Mouse (Mus musculus): ENCODE results near the gene Stard3. TPM values are rescaled to one million over a fixed set of nuclear protein-coding genes. Genes with fewer than 3 reads are reported as not detected.
A peak's percentile ranks its signal among the peaks of the same experiment; 100 is the strongest.

Stard3 gene
- polyA plus RNA-seq, 1 experiment from 2014 or later = 54.5 TPM

DNA sequence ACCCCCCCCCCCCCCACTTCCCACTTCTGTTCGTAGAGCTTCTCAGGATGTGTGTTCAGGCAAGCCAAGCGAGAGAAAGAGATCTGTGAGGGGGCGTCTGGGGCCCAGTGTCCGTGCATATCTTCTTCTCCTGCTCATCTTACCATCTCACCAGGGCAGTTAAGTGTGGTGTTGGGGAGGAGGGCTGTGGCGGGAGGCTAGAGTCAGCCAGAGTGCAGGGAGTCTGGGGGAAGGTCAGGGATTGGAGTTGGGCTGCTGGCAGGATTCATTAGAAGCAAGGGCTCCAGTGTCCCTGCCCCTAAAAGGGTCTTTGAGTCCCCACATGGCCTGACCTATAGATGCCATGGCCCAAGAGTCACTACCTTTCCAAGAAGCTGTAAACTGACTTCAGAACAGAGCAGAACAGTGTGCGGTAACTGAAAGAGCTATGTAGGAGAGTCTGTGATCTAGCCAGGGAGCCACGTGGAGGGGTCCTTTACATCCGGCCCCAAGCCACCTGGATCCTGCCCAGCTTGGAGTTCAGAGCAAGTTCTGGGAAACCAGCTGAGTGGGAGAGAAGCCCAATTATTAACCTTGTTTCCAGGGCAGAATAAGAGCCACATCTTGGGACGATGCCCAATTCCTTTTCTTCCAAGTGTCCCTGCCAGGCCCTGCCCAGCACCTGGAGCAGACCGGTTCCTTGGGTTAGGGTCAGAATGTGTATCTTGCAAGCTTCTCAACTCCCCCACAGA is 34.9 kb upstream of the Stard3 start:
- Histone ChIP-seq H3K27ac (replicated peaks) (no peak overlapping the region), H3K36me3 (no peaks in the 10 kb centered on the region), H3K4me3 (no peak overlapping the region), H3K27me3 (ENCODE audit: low read depth, poor library complexity, severe bottlenecking) (peaks cover 100% of the 10 kb centered on the region), H3K4me1 (peaks cover 21% of the 10 kb centered on the region), H3K9me3 (replicated peaks) (no peaks in the 10 kb centered on the region)
- no peak for DNase-seq (ENCODE audit: low spot score)
- WGBS = 4% methylated on average over 10 of the region's 10 CpGs

GRCm38 (mm10) chr11:98323933-98324332 is 34.2 kb upstream of the Stard3 start:
- Histone ChIP-seq H3K9me3 (replicated peaks) (no peaks in the 10 kb centered on the region), H3K27ac (replicated peaks) (no peak overlapping the region), H3K27me3 (ENCODE audit: low read depth, poor library complexity, severe bottlenecking) (peaks cover 100% of the 10 kb centered on the region), H3K36me3 (no peaks in the 10 kb centered on the region), H3K4me3 (no peak overlapping the region), H3K4me1 (peaks cover 28% of the 10 kb centered on the region)
- under 1% methylated on average over 9 of the region's 9 CpGs for WGBS
- DNase-seq (ENCODE audit: low spot score) = peak; percentile 47

GRCm38 (mm10) chr11:98325191-98325820 is 32.9 kb upstream of the Stard3 start:
- no peak for DNase-seq (ENCODE audit: low spot score)
- H3K4me1 ChIP-seq = peaks cover 37% of the 10 kb centered on the region
- 4% methylated on average over 14 of the region's 14 CpGs for WGBS
- H3K9me3 ChIP-seq (replicated peaks) = no peaks in the 10 kb centered on the region
- H3K27me3 ChIP-seq (ENCODE audit: low read depth, poor library complexity, severe bottlenecking) = peaks cover 100% of the 10 kb centered on the region
- no peak overlapping the region for H3K27ac ChIP-seq (replicated peaks)
- H3K4me3 ChIP-seq = no peak overlapping the region
- no peaks in the 10 kb centered on the region for H3K36me3 ChIP-seq

- no peak overlapping the region for H3K27ac ChIP-seq (replicated peaks)
- peak; percentile 17 for DNase-seq (ENCODE audit: low spot score)
- no peaks in the 10 kb centered on the region for H3K9me3 ChIP-seq (replicated peaks)
- no peaks in the 10 kb centered on the region for H3K36me3 ChIP-seq
- no peak overlapping the region for H3K4me3 ChIP-seq
- H3K27me3 ChIP-seq (ENCODE audit: low read depth, poor library complexity, severe bottlenecking) = peaks cover 100% of the 10 kb centered on the region
- peaks cover 37% of the 10 kb centered on the region for H3K4me1 ChIP-seq
- WGBS = 2% methylated on average over 22 of the region's 22 CpGs
These were observed 32.3 kb upstream of the Stard3 start for GRCm38 (mm10) chr11:98325821-98326218.

- Histone ChIP-seq H3K36me3 (no peaks in the 10 kb centered on the region), H3K27me3 (ENCODE audit: low read depth, poor library complexity, severe bottlenecking) (peaks cover 100% of the 10 kb centered on the region), H3K9me3 (replicated peaks) (no peaks in the 10 kb centered on the region), H3K4me1 (peaks cover 33% of the 10 kb centered on the region), H3K27ac (replicated peaks) (no peak overlapping the region), H3K4me3 (peak overlapping the region; percentile 44)
- under 1% methylated on average over 19 of the region's 19 CpGs for WGBS
- DNase-seq (ENCODE audit: low spot score) = peak; percentile 44
These were observed 31.4 kb upstream of the Stard3 start for GRCm38 (mm10) chr11:98326741-98327135.

DNA sequence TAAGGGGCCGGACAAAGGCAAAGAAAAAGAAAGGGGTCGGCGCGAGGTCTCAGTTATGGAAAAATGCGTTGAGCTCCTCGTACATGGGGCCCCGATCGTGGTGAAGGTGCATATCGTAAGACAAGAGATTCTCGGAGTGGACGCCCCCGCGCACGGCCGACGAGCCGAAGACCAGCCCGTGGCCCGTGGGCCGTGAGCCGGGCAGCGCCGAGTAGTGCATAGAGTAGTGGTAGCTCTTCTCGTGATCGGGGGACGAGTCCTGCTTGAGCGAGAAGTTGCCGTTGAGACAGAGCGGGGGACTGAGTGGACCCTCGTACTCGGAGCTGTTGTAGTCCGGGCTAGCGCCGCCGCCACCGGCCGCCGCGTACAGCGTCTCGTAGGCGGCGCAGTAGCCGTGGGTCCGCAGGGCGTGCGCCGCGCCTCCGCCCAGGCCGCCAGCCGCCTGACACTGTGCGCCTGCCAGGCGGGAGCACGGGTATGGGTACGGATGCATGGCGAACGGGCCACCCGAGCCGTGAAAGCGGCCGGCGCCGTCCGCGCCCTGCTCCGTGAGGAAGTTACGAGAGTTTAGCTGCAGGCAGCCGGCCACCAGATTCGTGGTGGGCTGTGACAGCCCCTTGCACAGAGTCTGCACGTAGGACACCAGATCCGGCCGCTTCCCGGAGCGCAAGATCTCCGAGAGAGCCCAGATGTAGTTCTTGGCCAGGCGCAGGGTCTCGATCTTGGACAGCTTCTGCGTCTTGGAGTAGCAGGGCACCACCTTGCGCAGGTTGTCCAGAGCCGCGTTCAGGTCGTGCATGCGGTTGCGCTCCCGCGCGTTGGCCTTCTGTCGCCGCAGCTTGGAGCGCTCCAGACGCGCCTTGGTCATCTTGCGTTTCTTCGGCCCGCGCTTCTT is 30.8 kb upstream of the Stard3 start:
- H3K9me3 ChIP-seq (replicated peaks) = no peaks in the 10 kb centered on the region
- WGBS = under 1% methylated on average over 97 of the region's 97 CpGs
- H3K27me3 ChIP-seq (ENCODE audit: low read depth, poor library complexity, severe bottlenecking) = peaks cover 100% of the 10 kb centered on the region
- H3K4me1 ChIP-seq = peaks cover 33% of the 10 kb centered on the region
- no peak overlapping the region for H3K27ac ChIP-seq (replicated peaks)
- no peaks in the 10 kb centered on the region for H3K36me3 ChIP-seq
- peak; percentile 62 for DNase-seq (ENCODE audit: low spot score)
- peak overlapping the region; percentile 44 for H3K4me3 ChIP-seq

- peak; percentile 49 for DNase-seq (ENCODE audit: low spot score)
- Histone ChIP-seq H3K9me3 (replicated peaks) (no peaks in the 10 kb centered on the region), H3K4me1 (peaks cover 33% of the 10 kb centered on the region), H3K4me3 (peak overlapping the region; percentile 44), H3K27me3 (ENCODE audit: low read depth, poor library complexity, severe bottlenecking) (peaks cover 100% of the 10 kb centered on the region), H3K27ac (replicated peaks) (no peak overlapping the region), H3K36me3 (no peaks in the 10 kb centered on the region)
- under 1% methylated on average over 35 of the region's 35 CpGs for WGBS
These were observed 30.2 kb upstream of the Stard3 start for GRCm38 (mm10) chr11:98328031-98328370.

DNA sequence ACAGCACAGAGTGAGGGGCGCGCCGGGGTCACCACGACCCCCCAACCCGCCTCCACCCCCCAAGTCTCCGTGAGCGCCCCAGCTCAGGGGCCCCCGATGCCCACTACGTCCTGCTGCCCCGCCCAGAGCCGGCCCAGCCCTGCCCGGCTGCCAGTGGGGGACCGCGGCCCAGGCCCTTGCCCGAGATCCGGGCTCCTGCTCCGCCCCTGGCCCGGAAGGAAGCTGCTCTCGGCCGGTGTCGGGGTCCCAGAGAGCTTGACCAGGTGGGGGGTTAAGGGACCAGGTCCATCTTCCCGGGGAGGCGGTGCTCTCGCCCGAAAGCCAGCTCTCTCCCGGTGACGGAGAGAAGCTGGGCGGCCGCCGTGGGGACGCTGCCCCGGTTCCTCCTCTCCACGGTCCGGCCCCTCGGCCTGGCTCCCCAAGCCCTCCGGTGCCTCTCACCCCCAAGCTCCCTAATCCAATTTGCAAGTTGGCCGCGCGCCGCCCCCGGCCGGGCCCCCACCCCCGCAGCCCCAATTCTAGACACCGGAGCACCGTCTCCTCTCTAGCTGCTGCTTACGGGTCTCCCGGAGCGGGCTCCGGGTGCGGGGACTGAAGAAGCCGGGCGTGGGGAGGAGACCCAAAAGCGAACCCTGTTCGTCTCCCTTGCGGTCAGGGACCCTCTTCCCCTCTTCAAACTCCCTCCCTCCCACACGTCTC is 29.6 kb upstream of the Stard3 start:
- peak; percentile 55 for DNase-seq (ENCODE audit: low spot score)
- H3K27ac ChIP-seq (replicated peaks) = no peak overlapping the region
- no peaks in the 10 kb centered on the region for H3K36me3 ChIP-seq
- H3K4me3 ChIP-seq = peak overlapping the region; percentile 44
- peaks cover 33% of the 10 kb centered on the region for H3K4me1 ChIP-seq
- H3K9me3 ChIP-seq (replicated peaks) = no peaks in the 10 kb centered on the region
- H3K27me3 ChIP-seq (ENCODE audit: low read depth, poor library complexity, severe bottlenecking) = peaks cover 100% of the 10 kb centered on the region
- under 1% methylated on average over 48 of the region's 56 CpGs for WGBS

DNA sequence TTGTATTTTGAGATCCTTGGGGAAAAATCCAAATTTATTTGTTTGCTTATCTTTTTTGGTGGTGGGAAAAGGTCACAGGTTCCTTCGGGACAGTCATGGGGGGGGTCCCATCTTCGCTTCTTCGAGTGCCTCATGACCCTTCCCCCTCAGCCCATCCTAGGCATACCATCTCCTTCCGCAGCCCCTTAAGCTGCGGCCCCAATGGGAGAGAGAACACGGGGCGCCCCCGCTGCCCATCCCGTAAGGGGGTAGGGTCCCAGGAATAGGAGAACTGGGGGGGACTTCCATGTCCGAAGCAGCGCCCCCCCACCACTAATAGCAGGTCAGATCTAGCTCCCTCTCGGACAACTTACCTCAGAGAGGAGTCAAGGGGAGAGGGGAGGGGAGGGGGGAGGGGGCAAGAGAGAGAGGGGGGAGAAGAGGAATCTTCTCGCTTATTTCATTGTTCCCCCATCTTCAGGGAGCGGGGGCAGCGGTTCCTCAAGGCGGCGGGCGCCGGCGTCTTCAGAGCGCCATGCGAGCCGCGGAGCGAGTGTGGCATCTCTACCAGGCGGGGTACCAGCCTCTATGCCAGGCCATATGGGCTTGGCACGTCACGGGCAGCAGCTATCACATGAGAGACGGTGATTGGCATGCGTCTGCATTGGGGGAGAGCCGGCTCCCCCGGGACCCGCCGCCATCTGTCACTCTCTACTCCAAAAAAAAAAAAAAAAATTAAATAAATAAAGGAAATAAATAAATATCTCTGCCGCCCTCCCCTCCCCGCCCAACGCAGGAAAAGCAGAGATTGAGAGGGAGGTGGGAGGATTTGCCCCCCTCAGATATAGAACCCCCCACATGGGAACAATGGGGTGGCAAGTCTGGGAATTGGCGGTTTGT is 28.8 kb upstream of the Stard3 start, which contains the start of gene Neurod2:
Gene Neurod2, minus strand, starts transcription at position 568 of the 879 bp plus-strand sequence.
- Histone ChIP-seq H3K36me3 (no peaks in the 10 kb centered on the region), H3K4me1 (peaks cover 40% of the 10 kb centered on the region), H3K9me3 (replicated peaks) (no peaks in the 10 kb centered on the region), H3K27ac (replicated peaks) (no peak within 1 kb of the TSS; the same call in 1 of the 2 replicates), H3K4me3 (peak within 1 kb of the TSS; percentile 44), H3K27me3 (ENCODE audit: low read depth, poor library complexity, severe bottlenecking) (peaks cover 100% of the 10 kb centered on the region)
- DNase-seq (ENCODE audit: low spot score) = peak; percentile 15
- 2% methylated on average over 37 of the region's 38 CpGs for WGBS

GRCm38 (mm10) chr11:98329960-98330744 is 28.0 kb upstream of the Stard3 start:
- DNase-seq (ENCODE audit: low spot score) = peak; percentile 20
- peaks cover 100% of the 10 kb centered on the region for H3K27me3 ChIP-seq (ENCODE audit: low read depth, poor library complexity, severe bottlenecking)
- WGBS = 30% methylated on average over 9 of the region's 9 CpGs
- H3K9me3 ChIP-seq (replicated peaks) = no peaks in the 10 kb centered on the region
- peaks cover 49% of the 10 kb centered on the region for H3K4me1 ChIP-seq
- H3K27ac ChIP-seq (replicated peaks) = no peak overlapping the region
- no peaks in the 10 kb centered on the region for H3K36me3 ChIP-seq
- no peak overlapping the region for H3K4me3 ChIP-seq

DNA sequence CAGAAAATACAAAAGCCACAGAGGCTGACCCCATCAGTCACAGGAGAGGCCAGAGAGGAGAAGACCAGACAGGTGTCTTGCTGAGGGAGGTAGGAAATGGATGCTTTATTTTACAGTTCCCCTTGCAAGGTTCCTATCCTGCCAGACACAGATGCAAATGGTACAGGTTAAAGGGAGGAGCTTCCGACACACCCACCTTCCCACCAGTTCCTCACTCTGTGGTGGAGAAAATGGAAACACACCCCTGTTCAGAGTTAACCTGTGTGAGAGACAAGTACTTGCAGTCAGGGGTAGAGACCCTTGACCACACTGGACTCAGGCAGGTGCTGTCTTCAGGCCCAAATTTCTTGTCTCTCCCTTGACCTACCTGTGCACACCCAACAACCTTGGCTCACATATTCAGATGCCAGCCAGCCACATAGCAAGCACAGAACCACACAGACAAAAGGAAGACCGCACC is 27.4 kb upstream of the Stard3 start:
- H3K4me3 ChIP-seq = no peak overlapping the region
- H3K4me1 ChIP-seq = peaks cover 49% of the 10 kb centered on the region
- H3K27ac ChIP-seq (replicated peaks) = no peak overlapping the region
- DNase-seq (ENCODE audit: low spot score) = no peak
- 62% methylated on average over 2 of the region's 2 CpGs for WGBS
- H3K36me3 ChIP-seq = no peaks in the 10 kb centered on the region
- H3K9me3 ChIP-seq (replicated peaks) = no peaks in the 10 kb centered on the region
- peaks cover 100% of the 10 kb centered on the region for H3K27me3 ChIP-seq (ENCODE audit: low read depth, poor library complexity, severe bottlenecking)

All from midbrain, embryonic 10.5 days (tissue).